Mouse (Mus musculus): ENCODE measurements around the gene Ube3b.

Ube3b gene

DNA sequence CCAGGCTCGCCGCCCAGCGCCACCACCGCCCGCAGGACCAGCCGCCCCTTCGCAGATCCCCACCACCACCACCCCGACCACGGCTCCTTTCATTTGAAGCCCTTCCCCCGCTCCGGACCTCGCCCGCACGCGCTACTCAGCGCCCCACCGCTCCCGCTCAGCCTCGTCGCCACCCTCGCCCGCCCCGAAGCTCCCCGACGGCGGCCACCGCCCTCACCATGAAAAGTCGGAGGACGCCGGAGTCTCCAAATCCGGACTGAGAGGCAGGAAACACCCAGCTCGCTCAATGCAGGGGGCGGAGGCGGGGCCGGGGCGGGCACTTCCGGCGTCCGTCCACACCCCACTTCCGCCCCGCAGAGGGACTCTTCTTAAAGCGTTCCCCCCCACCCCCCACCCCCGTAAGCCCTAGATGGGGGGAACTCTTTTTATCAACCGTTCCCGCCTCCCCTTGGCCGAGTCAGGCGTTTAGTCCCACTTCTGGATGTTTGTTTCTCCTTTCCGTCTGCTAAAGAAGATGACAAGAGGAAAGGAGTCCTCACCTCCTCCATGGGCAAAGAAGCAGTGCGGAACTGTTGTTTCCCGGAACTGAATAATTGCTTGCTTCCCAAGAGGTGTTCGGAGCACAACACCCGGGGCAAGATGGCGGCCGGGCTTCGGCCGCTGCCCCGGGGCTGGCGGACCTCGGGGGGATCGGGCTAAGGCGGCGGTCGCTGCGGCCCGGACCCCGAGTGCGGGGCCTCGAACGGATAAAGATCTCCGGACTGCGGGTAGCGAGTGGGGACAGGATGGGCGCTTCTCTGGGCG is at the start of gene Ube3b, which contains the start of gene Kctd10:
Gene Ube3b (plus strand): TSS at position 399 of the 804 bp plus-strand sequence.
Gene Kctd10 (minus strand): TSS at position 300 of the 804 bp plus-strand sequence.
- DNase-seq (ENCODE audit: low spot score in 2 of 2), result peak; percentile 62 to 77

DNA sequence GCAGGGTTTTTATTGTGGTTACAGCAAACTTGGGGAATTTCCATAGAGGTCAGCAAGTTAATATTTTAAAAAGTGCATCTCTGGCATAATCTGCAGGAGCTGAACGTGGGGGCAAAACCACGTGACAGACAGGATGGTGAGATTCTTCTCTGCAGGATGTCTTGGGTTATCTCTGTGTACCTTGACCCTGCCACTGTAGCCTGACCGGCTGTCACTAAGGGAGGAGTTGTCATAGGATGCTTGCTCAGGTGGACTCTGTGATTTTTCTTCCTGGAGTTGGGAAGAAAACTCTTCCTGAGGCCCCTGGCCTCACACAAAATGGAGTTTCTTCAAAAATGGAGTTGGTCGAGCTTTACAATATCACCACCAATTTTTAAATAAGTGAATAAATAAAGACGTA is 37.4 kb upstream of the Ube3b start:
- DNase-seq (ENCODE audit: low spot score in 2 of 2), result no peak

DNA sequence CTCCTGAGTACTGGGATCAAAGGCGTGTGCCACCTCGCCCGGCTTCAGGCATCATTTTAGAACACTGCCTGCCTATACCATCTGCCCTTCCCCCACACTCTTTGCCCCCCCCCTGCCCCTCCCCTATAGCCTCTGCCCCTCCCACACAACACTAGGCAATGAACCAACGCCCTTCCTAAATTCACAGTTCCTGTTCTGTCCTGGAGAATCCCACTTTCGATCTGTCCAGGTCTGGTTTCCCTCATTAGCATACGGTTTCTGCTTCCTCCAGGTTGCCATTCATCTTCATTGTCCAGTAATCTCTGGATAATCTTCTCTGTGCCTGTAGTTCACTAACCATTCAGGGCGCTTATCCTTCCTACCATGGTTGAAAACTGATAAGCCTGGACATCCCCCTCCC is 36.8 kb upstream of the Ube3b start:
- no peak for DNase-seq (ENCODE audit: low spot score in 2 of 2)

DNA sequence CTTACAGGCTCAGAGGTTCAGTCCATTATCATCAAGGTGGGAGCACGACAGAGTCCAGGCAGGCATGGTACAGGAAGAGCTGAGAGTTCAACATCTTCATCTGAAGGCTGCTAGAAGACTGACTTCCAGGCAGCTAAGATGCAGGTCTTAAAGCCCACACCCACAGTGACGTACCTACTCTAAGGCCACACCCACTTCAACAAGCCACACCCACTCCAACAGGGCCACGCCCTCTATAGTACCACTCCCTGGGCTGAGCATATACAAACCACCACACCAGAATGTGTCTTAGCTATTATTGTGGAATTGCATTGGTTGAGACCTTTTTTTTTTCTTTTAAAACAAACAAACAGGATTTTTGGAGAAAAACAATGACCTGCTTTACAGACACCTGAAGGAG is 34.9 kb upstream of the Ube3b start:
- no peak for DNase-seq (ENCODE audit: low spot score in 2 of 2)

DNA sequence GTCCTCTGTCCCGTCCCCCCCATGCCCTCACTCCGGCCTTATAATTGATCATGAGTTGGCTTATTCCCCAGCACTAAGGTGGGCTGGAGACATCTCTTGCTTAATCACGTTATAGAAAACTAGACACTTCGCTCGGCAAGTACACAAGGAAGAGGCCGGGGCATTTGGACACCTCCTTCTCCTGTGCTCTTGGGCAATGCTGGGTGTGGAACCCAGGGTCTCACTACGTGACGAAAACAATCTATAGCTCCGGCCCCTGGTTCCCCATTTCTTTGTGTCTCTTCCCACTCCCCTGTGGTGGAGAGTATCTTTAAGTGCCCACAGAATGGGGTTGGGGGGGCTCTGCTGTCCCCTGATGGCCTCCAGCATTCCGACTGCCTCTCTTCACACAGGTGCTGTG is 33.4 kb upstream of the Ube3b start:
- no peak for DNase-seq (ENCODE audit: low spot score in 2 of 2)

DNA sequence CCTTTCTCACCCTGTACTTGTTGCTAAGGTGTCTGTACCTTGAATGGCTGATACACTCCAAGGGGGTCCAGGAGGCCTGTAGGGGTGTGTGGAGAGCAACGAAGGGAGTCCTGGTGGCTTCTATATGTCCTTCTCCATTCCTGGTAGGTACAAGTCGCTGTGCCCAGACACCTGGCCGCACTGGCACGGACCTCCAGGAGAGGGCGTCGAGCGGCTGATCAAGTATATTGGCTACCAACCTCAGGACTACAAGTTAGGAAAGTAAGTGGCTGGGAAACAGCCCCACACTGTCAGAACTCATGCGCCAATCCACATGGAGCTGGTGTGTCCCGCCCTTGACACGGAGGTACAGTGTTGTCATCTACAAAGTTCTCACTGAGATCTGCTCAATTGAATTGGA is 28.9 kb upstream of the Ube3b start:
- no peak for DNase-seq (ENCODE audit: low spot score in 2 of 2)

DNA sequence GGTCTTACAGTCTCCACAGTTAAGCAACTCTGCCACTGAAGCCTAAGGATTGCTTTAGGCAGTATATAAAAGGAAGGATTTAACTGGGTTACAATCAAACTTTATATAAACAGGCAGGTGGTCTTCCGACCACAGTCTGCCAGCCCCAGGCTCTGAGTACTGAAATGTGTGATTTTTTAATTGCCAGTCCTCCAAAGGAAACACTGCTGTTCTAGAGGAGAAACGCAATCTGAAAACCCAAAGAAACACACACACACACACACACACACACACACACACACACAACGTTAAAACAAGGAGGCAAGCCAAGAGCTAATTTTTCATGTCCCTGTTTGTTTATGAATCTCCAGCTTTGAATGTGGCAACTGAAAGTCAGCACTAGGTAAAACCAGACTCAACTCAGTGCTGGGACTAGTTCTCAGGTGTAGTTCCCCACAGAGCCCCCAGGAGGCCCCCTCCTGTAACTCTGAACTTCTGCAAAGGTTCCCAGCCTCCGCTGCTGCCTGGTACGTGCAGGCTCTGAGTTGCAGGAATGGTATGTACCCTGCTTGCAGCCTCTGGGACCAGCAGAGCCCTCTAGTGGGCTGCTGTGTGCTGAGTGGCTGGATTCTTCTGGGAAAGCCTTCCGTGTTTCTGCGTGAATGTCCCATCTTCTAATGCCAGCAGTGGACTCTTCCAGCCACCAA is 24.0 kb upstream of the Ube3b start:
- peak; percentile 66 for DNase-seq (ENCODE audit: low spot score in 2 of 2)

DNA sequence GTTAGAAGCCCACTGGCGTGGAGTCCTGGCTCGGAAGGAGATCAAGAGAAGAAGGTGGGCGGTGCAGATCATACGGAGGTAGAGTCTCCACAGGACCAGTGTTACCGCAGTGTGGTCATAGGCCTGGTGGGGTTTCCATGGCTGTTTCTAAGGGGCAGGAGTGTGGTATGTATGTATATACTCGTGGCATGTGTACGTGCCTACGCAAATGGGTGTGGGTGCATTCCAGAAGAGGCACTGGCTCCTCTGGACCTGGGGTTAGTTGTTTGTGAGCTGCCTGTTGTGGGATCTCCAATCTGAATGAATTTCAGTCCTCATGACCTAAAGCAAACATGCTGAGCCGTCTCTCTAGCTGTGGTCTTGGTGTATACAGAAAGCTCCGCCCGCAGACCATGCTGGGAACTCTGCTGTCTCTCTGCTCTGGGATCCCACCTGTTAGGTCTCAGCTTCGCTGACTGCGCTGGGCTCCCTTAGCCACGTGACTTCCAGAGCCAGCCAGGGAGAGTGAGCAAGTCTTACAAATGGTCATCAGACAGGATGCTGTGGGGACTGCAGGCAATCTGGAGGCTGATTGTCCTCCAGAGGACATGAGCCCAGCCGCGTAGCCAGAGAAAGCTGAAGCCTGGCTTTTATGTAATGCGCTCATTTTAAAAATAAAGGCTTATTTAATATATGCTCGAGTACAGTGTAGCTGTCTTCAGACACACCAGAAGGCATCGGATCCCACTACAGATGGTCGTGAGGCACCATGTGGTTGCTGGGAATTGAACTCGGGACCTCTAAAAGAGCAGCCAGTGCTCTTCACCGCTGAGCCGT is 23.3 kb upstream of the Ube3b start:
- DNase-seq (ENCODE audit: low spot score in 2 of 2), result no peak

DNA sequence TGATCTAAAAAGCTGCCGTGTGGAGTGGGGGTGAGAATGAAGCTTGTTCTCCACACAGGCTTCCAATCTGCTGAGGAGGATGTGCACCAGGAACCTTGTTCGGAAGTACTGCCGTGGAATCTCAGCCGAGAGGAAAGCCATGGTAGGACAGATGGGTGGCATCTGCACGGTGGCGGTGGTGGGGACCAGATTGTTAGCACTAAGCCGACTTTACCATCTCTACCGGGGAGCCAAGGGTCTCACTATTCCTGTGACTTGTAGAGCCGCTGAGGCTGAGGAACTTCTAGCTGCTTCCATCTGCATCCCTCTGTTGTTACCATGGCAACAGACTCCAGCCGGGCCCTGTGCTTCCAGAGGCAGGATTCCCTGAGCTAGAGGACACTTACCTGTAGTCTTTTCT is 21.6 kb upstream of the Ube3b start:
- DNase-seq (ENCODE audit: low spot score in 2 of 2), result no peak

DNA sequence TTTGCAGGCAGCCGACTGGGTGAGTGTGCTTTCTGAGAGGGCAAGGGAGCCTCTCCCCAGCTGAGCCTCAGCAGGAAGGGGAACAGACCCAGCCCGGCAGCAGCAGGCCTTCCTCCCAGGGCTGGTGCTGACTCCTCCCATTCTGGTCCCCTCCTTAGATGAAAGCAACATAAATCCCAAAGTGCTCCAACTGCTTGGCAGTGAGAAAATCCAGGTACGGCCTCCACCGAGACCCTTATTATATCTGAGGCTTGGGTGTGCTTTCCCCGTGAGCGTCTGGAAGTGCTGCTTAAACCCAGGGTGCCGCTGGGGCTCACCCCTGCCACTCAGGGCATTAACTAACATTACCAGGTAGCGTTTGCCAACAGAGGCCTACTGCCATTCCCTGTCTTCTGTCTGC is 20.8 kb upstream of the Ube3b start:
- DNase-seq (ENCODE audit: low spot score in 2 of 2), result no peak

DNA sequence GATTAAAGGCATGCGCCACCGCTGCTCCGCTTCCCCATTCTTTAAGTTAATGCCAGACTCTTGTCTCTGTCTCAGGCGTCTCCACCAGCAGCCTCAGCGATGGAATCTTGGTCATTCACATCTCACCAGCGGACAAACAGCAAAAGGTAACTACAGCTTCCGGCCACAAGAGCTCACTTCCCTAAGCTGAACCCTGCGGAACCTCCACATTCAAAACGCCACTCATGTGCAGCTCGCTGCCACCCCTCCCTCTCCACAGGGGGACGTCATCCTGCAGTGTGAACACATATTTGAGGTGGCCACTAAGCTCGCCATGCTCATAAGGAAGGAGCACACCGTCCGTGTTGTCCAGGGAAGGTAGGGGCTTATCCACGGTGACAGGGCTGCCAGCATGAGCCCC is 19.4 kb upstream of the Ube3b start:
- no peak for DNase-seq (ENCODE audit: low spot score in 2 of 2)

DNA sequence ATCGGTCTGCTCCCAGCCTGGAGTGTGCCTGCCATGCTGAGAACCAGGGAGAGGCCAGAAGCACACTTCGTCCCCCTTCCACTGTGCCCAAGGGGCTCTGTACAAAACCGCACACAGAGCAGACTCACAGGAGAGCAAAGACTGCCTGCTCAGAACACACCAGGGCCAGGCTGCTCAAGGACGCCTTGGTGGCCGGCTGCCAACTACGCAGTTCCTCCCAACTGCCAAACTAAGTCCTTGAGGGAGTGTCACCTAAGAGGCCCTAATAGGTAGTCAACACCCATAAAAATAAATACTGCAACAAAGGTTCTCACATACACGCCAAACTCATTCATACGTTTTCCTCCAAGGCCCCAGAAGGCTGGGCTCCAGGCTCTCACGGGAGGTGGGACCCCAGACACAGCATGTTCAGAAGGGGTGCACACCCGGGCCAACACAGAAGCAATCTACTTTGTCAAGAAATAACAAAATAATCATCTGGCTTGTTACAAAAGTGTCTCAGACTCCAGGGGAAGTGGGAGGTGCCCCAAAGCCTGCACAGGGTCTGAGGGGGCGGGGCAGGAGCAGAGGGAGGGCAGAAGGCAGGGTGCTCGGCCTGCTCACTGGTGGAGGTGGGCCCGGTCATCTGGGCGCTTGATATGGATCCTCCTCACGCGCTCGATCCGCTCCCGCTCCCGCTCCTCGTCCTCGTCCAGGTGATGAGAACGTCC is 15.2 kb upstream of the Ube3b start:
- no peak for DNase-seq (ENCODE audit: low spot score in 2 of 2)

DNA sequence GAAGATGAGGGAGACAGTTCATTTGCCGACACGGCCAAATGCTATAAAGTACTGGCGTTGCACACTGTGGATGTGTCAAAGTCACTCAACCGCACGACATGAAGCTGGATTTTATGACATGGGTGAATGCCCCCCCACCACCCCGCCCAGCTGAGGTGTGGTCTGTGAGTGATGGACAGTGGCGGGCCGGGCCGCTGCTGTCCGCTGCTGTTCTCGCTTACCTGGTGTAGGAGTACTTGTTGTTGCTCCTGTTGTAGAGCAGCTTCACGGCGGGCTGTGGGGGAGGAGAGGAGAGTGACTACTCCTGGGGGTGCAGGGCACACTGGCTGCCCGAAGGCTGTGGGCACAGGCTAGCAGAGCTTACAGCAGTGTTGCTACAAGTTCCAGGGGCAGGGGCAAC is 12.3 kb upstream of the Ube3b start:
- DNase-seq (ENCODE audit: low spot score in 2 of 2), result no peak

DNA sequence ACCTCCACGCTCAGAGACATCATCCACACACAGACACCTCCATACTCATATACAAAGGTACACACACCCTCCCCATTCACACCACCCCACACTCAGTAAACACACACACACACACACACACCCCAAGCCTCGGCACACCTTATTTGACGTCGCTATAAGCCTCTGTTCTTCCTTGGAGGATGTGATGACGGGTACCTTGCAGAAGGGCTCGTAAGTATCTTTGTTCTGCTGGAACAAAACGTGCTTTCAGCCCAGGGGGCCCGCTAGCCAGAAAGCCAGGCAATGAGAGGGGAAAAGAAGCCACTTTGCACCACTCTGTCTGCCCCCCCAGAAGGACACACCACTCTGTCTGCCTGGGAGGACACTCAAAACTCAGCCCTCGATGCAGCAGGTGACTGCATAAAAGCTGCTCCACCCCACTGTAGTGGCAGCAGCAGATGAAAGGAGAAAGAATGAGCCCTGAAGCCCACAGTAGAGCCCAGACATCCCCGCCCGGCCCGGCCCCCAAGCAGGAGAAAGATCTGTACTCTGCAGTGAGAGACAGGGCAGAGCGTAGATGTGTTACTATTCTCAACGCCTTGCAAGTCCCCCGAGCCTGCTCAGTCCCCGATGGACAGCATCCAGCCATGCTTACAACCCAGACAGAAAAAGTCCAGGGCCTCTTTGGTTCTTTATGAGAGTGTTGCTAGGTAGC is 11.5 kb upstream of the Ube3b start:
- DNase-seq (ENCODE audit: low spot score in 2 of 2), result no peak

DNA sequence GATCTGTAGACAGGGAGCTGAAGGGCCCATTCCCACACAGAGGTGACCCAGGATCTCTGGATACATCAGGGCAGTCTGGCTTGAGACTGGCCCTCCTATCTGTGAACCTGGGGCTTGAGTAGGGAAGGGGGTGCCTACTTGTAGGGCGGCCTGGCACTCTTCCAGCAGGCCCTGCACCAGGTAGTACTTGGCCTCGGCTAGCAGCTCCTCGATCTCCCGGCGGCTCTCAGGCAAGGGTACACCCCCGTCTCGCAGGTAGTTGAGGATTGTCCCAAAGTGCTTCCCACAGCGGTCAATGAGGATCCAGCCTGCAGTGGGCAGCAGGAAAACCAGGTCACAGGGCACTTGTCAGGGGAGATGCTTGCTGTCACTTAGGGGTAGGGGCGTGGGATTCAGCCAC is 10.5 kb upstream of the Ube3b start:
- no peak for DNase-seq (ENCODE audit: low spot score in 2 of 2)

DNA sequence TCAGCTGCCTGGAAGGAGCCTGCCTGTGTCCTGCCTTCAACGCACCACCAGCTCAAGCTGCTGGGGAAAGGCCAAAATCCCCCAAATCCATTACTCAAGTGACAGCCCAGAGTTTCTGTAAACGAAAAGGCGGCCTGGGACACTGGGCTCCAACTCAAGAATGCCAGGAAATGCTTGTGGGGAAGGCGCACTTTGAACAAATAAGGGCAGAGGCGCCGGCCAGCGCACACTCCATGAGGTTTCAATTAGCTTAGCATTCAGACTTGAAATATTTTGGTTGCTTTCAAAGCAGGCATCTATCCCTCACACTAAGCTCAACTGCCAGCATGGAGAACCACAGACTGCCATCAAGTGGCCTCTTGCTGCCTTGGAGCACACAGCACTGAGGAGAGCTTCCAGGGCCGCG is 10.0 kb upstream of the Ube3b start:
- no peak for DNase-seq (ENCODE audit: low spot score in 2 of 2)

DNA sequence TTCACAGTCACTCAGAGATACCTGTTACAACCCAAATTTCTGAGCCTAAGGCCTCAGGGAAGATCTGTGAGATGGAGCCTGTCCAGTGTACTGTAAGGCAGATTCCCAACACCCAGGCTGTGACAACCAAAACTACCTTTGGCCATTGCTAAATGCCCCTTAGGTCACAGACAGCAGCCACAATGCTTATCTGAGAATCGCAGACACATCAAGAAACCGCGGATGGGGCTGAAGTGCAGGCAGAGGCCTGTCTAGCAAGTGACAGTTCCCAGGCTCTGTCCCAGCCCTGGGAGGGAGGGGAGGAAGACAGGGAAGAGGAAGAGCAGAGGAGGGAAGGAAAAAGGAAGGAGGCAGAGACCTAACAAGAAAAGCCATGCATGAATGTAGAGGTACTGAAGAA is 9.1 kb upstream of the Ube3b start:
- no peak for DNase-seq (ENCODE audit: low spot score in 2 of 2)

DNA sequence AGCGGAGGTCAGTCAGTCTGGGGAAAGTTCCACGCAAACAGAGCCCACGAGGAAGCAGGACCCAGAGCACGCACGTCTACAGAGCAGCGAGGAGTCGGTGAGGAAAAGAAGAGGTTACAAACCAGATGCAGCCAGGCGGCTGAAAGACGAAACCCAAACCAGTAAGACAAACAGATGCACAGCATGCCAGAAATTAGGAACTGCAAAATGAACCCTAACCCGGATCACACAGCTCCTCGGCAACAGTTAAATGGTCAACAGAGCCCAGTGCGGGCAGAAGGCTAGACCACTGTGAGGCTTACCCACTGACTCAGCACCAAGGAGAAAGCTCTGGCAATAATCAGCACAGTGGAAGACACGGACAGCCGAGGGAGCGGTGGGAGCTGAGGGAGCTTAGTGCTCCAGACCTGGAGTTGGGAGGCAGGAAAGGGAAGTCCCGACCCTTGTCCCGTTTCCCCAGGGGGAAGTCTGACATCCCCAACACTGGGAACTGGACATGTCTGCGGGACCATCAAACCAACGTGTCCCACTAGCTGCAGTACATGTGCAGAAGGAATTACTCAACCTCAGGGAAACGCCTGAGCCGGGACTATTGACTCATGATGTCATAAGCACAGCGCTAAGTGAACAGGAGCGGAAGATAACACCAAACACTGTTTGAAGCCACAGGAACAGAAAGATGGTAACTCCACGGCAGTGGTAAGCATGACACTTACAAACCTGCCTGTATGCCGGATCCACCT is 8.5 kb upstream of the Ube3b start:
- DNase-seq (ENCODE audit: low spot score in 2 of 2), result no peak

DNA sequence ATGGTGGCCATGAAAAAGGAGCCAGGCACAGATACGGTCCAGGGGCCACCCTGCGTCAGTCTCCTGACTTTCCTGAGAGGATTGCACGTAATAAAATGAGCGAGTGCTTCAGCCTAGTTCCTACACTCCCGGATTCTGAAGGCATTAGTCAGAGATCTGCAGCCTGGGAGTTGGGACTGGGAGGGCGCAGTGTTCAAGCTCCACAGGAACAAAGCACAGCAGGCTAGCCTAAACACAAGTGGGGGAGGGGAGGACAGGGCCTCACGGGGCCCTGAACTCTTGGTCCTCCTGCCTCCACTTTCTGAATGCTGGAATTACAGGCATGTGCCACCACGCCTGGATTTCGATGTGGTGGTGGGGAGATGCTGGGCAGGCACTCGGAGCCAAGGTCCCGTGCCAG is 7.8 kb upstream of the Ube3b start:
- DNase-seq (ENCODE audit: low spot score in 2 of 2), result no peak

DNA sequence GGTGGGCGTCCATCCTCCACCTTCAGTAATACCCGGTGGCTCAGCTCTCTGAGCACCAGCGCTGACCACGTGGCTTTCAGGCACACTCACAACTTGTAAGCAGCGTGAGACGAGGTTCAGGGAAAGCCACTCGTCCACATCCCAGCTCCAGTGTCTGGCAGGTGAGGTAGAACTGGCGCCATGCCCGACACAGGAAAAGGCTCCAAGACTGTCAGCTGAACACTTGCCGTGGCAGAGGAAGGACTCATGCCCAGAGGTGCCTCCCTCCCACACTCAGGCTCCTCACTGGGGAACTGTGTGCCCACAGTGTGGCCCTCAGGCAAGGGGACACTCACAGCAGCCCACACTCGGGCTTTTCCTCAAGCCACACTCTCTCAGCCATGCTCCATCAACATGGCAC is 7.2 kb upstream of the Ube3b start:
- no peak for DNase-seq (ENCODE audit: low spot score in 2 of 2)

DNA sequence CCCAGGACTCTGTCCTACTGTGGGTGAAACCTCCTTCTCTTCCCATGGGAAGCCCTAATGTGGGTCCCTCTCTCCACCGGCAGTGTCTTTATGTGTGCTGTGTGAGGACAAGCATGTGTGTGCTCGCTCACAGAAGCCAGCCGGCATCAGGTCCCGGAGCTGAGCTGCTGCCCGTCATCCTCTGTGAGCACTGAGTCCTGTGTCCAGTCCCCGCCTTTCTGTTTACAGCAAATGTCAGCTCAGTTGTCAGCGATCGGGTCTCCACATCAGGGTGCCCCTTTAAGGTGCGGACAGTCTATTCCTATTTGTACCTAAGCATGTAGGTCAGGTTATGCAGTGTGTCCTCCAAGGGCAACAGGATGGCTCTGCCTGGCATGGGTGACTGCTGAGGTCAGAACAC is 6.8 kb upstream of the Ube3b start:
- DNase-seq (ENCODE audit: low spot score in 2 of 2), result no peak
